Mouse (Mus musculus): ENCODE measurements around the gene Suds3.

- TF ChIP-seq MAFK (IDR thresholded peaks at IDR 0.05; ENCODE audit: insufficient read depth, low read depth, low read length), result no peak
- TF ChIP-seq HCFC1 (IDR thresholded peaks at IDR 0.05; ENCODE audit: borderline replicate concordance, insufficient read depth, low read length), result no peak
These were observed 26.1 kb downstream of the Suds3 start for GRCm38 (mm10) chr5:117089786-117090185.
